Mouse (Mus musculus) spleen, postnatal 4 days (tissue): Measurements from ENCODE around the gene Larp4.

Source experiments
- DNase-seq, 2 experiments: peaks; one replicate each; pipeline ENCODE4 v3.0.0; 2022; ENCODE audit warnings: low spot score in 2 of 2

Larp4 gene

GRCm38 (mm10) chr15:100057698-100058097 is 87.8 kb downstream of the Larp4 start:
- DNase-seq, result no peak

- DNase-seq, result no peak
These were observed 88.3 kb downstream of the Larp4 start for GRCm38 (mm10) chr15:100058143-100058542.

- no peak for DNase-seq
These were observed 89.0 kb downstream of the Larp4 start for GRCm38 (mm10) chr15:100058912-100059311.

- DNase-seq, result no peak
These were observed 89.9 kb downstream of the Larp4 start for GRCm38 (mm10) chr15:100059626-100060311.

- DNase-seq, result no peak
These were observed 90.8 kb downstream of the Larp4 start for GRCm38 (mm10) chr15:100060513-100061140.

GRCm38 (mm10) chr15:100061377-100061776 is 91.5 kb downstream of the Larp4 start:
- no peak for DNase-seq

- no peak for DNase-seq
These were observed 93.4 kb downstream of the Larp4 start for GRCm38 (mm10) chr15:100063229-100063773.
